In genomic region chr10:93700589-93701363, GRCm38 (mm10) we compare ENCODE assay signal across 11 mouse cellular contexts.
DNase-seq lines count a peak whose midpoint lies in the region; ATAC-seq lines count a peak whose summit lies in the region.
"Had no signal": no experiment of that assay in that cellular context is flagged by ENCODE, and none has a peak within 500 bp of the region (broad histone marks: within the 10 kb centered on the region; RNA-seq: fewer than 3 reads in every experiment).

No protein-coding gene starts in this region.

- H3K4me2 ChIP-seq in hindbrain, embryonic 12.5 days (replicated peaks): 0 out of 2 replicates have a peak overlapping the region, but pooled peaks have one; percentile 8
- H3K4me2 ChIP-seq in hindbrain, embryonic 16.5 days (ENCODE audit: low read length): peak overlapping the region; percentile 11
- H3K4me2 ChIP-seq in midbrain, embryonic 12.5 days (replicated peaks): peak overlapping the region; percentile 29
- no peak overlapping the region for H3K4me2 ChIP-seq in kidney, embryonic 16.5 days (replicated peaks; ENCODE audit: low read depth, low read length)

- H3K27ac ChIP-seq in hindbrain, embryonic 12.5 days: no peak overlapping the region; the same call in 1 of the 2 replicates
- H3K27ac ChIP-seq in hindbrain, embryonic 10.5 days: no peak overlapping the region
- H3K27ac ChIP-seq in hindbrain, embryonic 16.5 days (ENCODE audit: low read depth, low read length): no peak overlapping the region
- no peak overlapping the region for H3K27ac ChIP-seq in midbrain, embryonic 12.5 days (replicated peaks)
- H3K27ac ChIP-seq in kidney, embryonic 16.5 days (ENCODE audit: low read length): no peak overlapping the region

- H3K9me3 ChIP-seq in hindbrain, embryonic 12.5 days (replicated peaks): no peaks in the 10 kb centered on the region
- H3K9me3 ChIP-seq in hindbrain, embryonic 10.5 days: no peaks in the 10 kb centered on the region
- no peaks in the 10 kb centered on the region for H3K9me3 ChIP-seq in hindbrain, embryonic 16.5 days (ENCODE audit: control insufficient read depth, low read length)
- H3K9me3 ChIP-seq in midbrain, embryonic 12.5 days: no peaks in the 10 kb centered on the region
- H3K9me3 ChIP-seq in kidney, embryonic 16.5 days (ENCODE audit: low read length): 0 out of 2 replicates have a peak, but pooled peaks cover 3% of the 10 kb centered on the region

- H3K4me1 ChIP-seq in hindbrain, embryonic 12.5 days: peaks cover 9% of the 10 kb centered on the region
- peaks cover 15% of the 10 kb centered on the region for H3K4me1 ChIP-seq in hindbrain, embryonic 10.5 days (replicated peaks)
- peaks cover 3% of the 10 kb centered on the region; the same call in 1 of the 2 replicates for H3K4me1 ChIP-seq in hindbrain, embryonic 16.5 days (ENCODE audit: control insufficient read depth, insufficient read depth, low read depth, low read length)
- peaks cover 21% of the 10 kb centered on the region for H3K4me1 ChIP-seq in midbrain, embryonic 12.5 days
- no peaks in the 10 kb centered on the region for H3K4me1 ChIP-seq in kidney, embryonic 16.5 days (ENCODE audit: insufficient read depth, low read length)

- DNase-seq in hindbrain, embryonic 10.5 days (ENCODE audit: low spot score): no peak
- DNase-seq in gastrocnemius, postnatal 36 days: no peak
- DNase-seq in layer of hippocampus, adult 9-11 months: no peak
- DNase-seq: cerebellum, postnatal 36 days; kidney, adult 8-10 months; left cerebral cortex, postnatal 4 days had no signal

- no peak overlapping the region for H3K9ac ChIP-seq in hindbrain, embryonic 12.5 days
- H3K9ac ChIP-seq in hindbrain, embryonic 16.5 days (ENCODE audit: low read depth, low read length): no peak overlapping the region
- no peak overlapping the region for H3K9ac ChIP-seq in midbrain, embryonic 12.5 days (replicated peaks)
- H3K9ac ChIP-seq in kidney, embryonic 16.5 days (replicated peaks; ENCODE audit: low read length): no peak overlapping the region

- 72% methylated on average over 21 of the region's 21 CpGs for WGBS in hindbrain, embryonic 12.5 days
- 83% methylated on average over 21 of the region's 21 CpGs for WGBS in hindbrain, embryonic 10.5 days
- WGBS in hindbrain, embryonic 16.5 days: 72% methylated on average over 21 of the region's 21 CpGs
- WGBS in midbrain, embryonic 12.5 days: 57% methylated on average over 21 of the region's 21 CpGs
- WGBS in kidney, embryonic 16.5 days: 87% methylated on average over 21 of the region's 21 CpGs

- H3K4me3 ChIP-seq in hindbrain, embryonic 12.5 days: no peak overlapping the region
- H3K4me3 ChIP-seq in hindbrain, embryonic 10.5 days: no peak overlapping the region
- no peak overlapping the region for H3K4me3 ChIP-seq in hindbrain, embryonic 16.5 days (ENCODE audit: low read length)
- H3K4me3 ChIP-seq in midbrain, embryonic 12.5 days: no peak overlapping the region
- H3K4me3 ChIP-seq in kidney, embryonic 16.5 days (ENCODE audit: low read length): no peak overlapping the region

- ATAC-seq in hindbrain, embryonic 12.5 days (ENCODE audit: low FRiP score): no peak
- peak; percentile 74 for ATAC-seq in common myeloid progenitor, adult 5-6 weeks (replicated peaks; ENCODE audit: low read depth, poor library complexity, severe bottlenecking)
- ATAC-seq in hindbrain, embryonic 16.5 days: no peak
- no peak for ATAC-seq in midbrain, embryonic 12.5 days (ENCODE audit: low FRiP score, low read depth)
- no peak for ATAC-seq in kidney, embryonic 16.5 days (ENCODE audit: low FRiP score, low TSS enrichment)

- no peaks in the 10 kb centered on the region for H3K27me3 ChIP-seq in hindbrain, embryonic 12.5 days
- H3K27me3 ChIP-seq in hindbrain, embryonic 10.5 days (ENCODE audit: insufficient read depth, poor library complexity, severe bottlenecking): no peaks in the 10 kb centered on the region
- no peaks in the 10 kb centered on the region for H3K27me3 ChIP-seq in hindbrain, embryonic 16.5 days (replicated peaks; ENCODE audit: control insufficient read depth, insufficient read depth, low read length)
- no peaks in the 10 kb centered on the region for H3K27me3 ChIP-seq in midbrain, embryonic 12.5 days
- H3K27me3 ChIP-seq in kidney, embryonic 16.5 days (ENCODE audit: insufficient read depth, low read length): no peaks in the 10 kb centered on the region

- intact Hi-C loops in gastrocnemius, postnatal 36 days (cut with DNase I): no loop called here

- H3K36me3 ChIP-seq in hindbrain, embryonic 12.5 days: no peaks in the 10 kb centered on the region
- H3K36me3 ChIP-seq in hindbrain, embryonic 10.5 days: peaks cover 3% of the 10 kb centered on the region; the same call in 1 of the 2 replicates
- no peaks in the 10 kb centered on the region for H3K36me3 ChIP-seq in hindbrain, embryonic 16.5 days (ENCODE audit: control insufficient read depth, insufficient read depth, low read length)
- 0 out of 2 replicates have a peak, but pooled peaks cover 6% of the 10 kb centered on the region for H3K36me3 ChIP-seq in midbrain, embryonic 12.5 days
- no peaks in the 10 kb centered on the region for H3K36me3 ChIP-seq in kidney, embryonic 16.5 days (ENCODE audit: insufficient read depth, low read length)
